Mouse (Mus musculus) megakaryocyte progenitor cell, adult 5-6 weeks (primary cell): Measurements from ENCODE around the gene Nobox. TPM values are rescaled to one million over a fixed set of nuclear protein-coding genes. Genes with fewer than 3 reads are reported as not detected.

ENCODE experiments used
- ATAC-seq: replicated peaks from 2 replicates; pipeline ENCODE4 v1.8.0; 2016; ENCODE audit warnings: mild to moderate bottlenecking, moderate TSS enrichment, inconsistent platforms; ENCODE audit not compliant: poor library complexity
- total RNA-seq, 2 experiments: library from RNA; stranded (forward) in 1 of 2; stranded (reverse) in 1 of 2; fragments of 157-497, 149-512 nt in 1 of 2; fragments of 200-1000 nt in 1 of 2; gene quantifications; 2 replicates each; pipeline versions ENCODE4 v1.2.3 to v1.2.4; 2015 to 2017

The Nobox gene
- total RNA-seq (2015) (not detected in 2 replicates), total RNA-seq (2017) (not detected in 2 replicates)

GRCm38 (mm10) chr6:43309454-43309853 is at the start of gene Nobox:
TSS of gene Nobox (minus strand) at chr6:43309554.
- no peak for ATAC-seq

DNA sequence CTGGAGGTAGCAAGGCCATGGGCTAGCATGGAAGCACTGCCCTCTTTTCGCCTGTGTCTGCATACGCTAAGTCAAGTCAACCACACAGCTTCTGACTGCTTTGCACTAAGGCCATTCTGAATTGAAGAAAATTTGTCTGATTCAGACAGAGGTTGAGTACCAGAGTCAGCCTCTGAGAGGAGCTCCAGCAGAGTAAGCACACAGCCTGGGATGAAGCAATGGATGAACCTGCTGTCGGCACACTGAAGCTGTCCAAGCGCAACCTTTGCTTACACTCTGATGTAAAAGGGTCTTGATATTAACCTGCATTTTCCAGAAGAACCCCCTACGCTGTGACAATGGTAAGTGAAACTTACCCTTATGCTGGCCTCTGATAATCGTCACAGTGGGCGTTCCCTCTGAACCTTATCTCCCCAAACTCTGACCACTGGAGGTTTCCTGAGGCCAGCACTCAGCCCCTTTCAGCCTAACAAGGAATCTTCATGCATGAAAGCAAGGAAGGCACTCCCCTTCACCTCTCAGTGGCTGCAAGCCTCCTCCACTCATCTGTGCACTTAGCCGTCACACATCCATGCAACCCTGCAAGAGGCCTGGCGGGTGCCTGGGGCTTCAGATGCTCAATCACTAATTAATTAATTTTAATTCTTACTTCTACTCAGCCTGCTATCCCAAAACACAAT is 45.3 kb upstream of the Nobox start:
- peak; percentile 60 for ATAC-seq

DNA sequence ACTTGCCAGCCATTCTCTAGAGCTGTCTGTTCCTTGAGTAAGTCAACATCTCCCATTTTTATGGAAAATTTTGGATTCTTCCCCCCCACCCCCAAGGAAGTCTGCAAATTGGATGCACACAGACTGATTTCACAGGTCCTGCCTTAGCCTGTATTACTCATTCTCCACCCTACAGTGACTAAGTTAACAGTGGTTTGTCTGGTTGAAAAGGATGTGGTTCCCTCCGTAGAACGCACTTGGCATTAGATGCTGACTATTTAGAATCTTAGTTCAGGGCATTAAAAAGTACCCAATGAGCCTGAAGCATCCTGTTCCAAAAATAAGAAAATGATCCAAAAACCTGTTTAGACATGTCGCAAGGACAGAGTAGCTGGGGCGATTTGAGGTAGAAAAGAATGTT is 44.1 kb upstream of the Nobox start:
- ATAC-seq, result no peak

DNA sequence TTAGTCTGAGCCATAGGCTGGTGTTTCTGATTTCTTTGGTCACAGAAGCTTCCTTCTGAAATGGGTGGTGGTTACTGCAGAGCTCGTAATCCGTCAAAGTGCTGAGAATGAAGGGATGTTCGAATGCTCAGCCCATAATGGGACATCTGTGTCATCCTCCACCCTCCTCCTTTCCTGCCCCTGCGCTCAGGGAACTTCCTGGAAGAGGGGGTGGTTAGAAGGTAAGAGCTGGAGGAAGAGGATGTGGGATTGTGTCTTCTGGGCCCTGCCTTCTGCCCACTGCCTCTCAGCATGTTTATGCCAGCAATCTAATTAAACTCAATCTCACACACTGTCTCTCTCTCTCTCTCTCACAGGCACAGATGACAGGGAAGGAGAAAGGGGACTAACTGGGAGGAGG is 39.7 kb upstream of the Nobox start:
- ATAC-seq, result no peak

DNA sequence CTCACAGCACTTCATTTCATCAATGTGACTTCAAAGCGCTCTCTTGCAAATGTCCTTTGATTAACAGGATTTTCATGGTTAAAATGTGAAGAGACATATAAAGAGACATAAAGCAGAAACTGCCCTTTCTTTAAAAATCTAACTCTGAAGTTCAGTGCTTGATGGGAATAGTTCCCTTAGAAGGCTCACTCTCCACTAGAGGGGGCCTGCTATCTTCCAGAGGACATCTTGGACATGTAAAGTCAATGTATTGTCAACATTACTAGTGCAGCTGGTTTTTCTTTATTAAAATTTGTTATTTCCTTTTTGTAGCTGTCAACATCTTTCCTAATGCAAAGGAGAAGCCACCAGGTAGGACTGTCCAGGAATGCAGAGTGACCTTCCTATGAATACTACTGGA is 38.3 kb upstream of the Nobox start:
- ATAC-seq, result no peak

GRCm38 (mm10) chr6:43343006-43343405 is 33.7 kb upstream of the Nobox start:
- ATAC-seq, result no peak

- no peak for ATAC-seq
Measured at GRCm38 (mm10) chr6:43342386-43342785, 33.0 kb upstream of the Nobox start.

GRCm38 (mm10) chr6:43338804-43339203 is 29.4 kb upstream of the Nobox start:
- ATAC-seq, result no peak

- ATAC-seq, result no peak
Measured at GRCm38 (mm10) chr6:43337491-43337961, 28.2 kb upstream of the Nobox start.

- peak; percentile 52; the same call in 1 of the 2 replicates for ATAC-seq
Measured at GRCm38 (mm10) chr6:43335619-43336234, 26.4 kb upstream of the Nobox start.

DNA sequence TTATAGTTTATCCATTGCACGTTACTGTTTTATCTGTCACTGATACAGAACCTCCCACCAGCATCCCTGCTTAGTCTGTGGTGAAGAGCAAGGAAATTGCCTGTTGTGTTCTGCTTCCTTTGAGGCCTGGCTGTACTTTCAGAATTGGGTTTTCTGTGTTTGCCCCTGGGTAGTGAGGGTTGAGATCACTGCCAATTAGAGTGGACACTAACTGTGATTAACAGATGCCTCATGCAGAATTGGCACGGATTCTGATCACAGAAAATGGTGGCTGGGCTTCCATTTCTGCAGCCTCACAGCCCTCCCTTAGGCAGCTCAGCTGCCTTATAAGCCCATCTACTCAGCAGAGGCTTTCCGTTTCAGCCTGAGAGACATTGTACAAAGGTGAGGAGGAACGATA is 24.1 kb upstream of the Nobox start:
- no peak for ATAC-seq

DNA sequence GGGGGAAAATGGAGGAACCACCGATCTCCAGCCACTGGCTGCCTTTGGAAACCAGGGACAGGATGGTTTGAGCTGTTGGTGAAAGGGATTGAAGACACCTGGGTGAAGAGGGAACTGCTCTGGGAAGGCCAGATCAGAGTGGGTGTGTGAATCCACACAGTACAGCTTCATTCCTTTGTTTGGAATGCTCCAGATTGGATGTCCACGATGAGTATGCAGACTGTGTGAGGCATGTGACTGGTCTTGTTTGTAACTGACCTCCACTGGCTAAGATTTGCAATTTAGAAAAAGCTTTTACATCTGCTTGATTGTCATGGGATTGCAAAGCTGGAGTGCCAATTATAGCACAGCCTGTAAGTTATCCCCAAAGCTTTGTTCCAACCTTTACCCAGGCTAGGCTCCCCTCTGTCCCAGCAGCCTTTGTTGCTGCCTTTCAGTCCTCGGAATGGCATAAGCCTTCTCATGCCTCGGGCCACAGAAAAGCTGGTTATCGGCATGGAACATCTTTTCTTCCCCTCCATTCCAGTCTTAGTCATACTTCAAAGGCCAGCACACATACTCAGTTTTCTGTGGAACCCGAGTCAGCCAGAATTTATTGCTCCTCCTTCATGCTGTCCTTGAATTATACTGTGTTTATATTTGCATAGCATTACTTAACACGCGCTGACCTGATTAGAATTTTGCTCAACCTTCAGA is 3.8 kb upstream of the Nobox start:
- no peak for ATAC-seq

- no peak for ATAC-seq
Measured at GRCm38 (mm10) chr6:43312546-43312945, 3.2 kb upstream of the Nobox start.

DNA sequence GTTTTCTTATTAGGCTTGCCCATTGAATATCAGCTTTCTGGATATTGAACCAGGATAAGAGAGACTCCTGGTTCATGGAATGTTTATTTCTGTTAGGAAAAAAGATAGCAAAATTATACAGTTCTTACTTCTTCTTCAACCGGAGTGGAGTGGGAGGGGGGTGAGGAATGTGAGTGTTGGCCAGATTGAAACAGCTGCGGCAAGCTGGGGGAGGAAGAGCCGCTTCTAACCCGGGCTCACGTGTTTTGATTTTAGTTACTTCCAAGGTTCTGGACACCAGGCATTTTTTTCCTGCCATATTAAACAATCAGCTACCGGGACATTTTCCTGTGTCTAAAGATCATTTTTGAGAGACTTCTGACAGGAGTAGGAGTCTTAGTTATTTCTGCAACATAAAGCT is 717 bp upstream of the Nobox start:
- ATAC-seq, result no peak

DNA sequence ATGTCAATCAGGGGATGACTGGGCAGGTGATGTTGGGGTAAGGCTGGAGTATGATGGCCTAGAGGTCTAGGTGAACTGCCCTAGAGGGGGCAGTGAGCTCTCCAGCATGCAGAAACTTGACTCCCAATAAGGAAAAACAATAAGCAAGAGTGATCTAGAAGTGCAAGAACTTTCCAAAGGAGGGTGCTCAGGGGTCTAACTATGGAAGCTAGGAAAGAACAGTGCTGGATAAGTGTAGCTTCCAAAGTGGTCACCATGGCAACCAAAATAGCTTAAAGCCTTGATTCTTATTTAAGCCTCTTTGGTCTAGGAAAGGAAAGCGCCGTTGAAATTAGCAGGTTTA is 11.9 kb downstream of the Nobox start:
- peak; percentile 15; the same call in 1 of the 2 replicates for ATAC-seq

DNA sequence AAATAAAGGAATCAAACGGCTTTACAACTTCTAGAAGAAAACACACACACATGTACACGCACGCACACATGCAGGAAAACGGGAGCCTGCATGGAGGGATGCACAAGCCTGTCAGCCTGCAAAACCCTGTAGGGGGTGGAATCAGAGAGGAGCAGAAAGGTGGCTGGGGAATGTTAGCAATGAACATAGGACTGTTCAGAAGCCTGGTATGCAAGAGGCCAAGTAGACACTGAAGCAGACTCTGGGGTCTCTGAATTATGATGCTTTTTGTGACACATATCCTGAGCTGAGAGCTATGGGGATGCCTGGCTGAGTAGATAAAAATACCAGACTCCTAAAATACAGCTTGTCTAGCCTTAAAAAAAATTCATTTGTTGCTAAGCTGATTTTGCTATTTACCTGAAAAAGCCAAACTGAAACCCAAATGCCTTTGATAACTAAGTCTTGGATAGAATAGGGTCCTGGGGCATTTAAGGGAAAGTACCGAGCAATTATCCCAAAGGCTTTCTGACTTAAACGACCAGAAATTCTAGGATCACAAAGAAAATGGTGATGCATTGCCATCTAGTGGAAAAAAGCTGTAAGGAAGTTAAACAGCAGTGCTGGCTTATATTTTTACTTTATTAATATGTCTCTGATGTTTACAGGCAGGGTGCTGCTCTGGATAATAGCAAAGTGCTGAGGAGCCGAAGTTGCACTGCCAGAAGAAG is 12.4 kb downstream of the Nobox start:
- peak; percentile 70 for ATAC-seq

GRCm38 (mm10) chr6:43295908-43296307 is 13.4 kb downstream of the Nobox start:
- peak; percentile 52 for ATAC-seq

DNA sequence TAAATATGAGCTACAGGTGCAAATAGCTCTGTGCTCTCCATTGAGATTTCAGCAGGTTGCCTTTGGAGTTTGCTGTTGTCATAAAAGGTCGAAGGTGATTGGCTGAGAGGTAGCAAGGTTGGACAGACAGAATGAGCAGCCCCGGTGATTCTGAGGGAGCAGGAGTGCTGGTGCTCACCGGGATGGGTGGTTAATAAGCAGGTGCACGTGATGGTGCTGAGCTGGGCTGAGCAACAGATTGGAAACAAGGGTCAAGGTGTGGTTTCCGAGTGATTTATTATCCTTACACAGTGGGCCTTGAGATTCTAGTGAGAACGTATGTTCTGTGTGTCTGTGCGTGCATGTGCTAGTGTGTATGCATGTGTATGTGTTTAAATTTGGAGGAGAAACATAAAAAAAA is 16.2 kb downstream of the Nobox start:
- no peak for ATAC-seq

DNA sequence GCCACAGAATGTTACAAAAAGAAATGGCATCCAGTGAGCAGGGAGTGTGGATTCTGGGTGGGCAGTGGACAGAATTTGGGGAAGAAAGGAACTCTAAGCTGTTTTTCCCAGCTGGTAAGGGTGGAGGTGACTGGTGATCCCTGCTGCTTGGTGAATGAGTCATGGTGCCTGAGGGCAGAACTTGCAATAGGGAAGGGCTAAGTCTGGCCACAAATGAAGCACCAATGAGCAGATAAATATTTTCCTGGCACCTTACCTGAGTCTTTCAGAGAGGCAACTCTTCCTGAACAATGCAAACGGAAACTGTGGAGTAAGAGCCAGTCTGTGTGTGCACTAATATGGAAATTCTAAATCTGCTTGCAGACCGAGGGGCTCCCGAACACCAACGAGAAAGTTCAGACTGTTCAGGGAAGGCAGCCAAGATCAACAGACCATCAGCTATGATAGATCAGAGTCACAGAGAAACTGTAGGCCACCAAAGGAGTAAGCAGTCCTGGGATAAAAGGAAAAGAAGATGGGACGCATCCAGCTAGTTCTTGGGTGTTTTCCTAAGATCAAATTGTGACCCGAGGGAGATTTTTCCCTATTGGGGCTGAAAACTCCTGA is 16.8 kb downstream of the Nobox start:
- no peak for ATAC-seq

DNA sequence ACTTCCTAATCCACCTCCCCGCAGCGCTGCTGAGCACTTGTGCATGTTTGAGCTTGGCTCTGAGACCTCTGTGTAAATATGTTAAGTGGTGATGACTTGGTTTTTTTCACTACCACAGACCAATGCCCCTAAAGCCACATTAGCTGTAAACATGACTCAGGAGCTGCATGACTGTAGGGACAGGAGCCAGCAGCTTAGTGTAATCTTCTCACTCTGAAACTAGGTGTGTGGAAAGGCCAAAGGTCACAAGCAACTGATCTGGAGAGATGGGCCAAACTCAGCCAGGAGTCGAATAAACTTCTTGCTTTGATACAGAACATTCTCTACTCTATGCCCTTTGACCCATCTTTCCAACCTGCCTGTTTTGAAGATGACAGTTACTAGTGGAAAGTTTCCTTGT is 17.3 kb downstream of the Nobox start:
- ATAC-seq, result peak; percentile 74

GRCm38 (mm10) chr6:43280481-43280880 is 28.9 kb downstream of the Nobox start:
- no peak for ATAC-seq
